Mouse (Mus musculus) stomach, embryonic 14.5 days (tissue): ENCODE data around the gene Cep41. TPM values are rescaled to one million over a fixed set of nuclear protein-coding genes. Genes with fewer than 3 reads are reported as not detected.

Experiments used
- ATAC-seq: fragments of 200-750 bp; cut with Nextera tagmentation; 2 replicates; pipeline ENCODE4 v1.8.0; 2017; ENCODE audit warnings: low read depth, moderate TSS enrichment; ENCODE audit not compliant: insufficient number of reproducible peaks, insufficient read depth, low FRiP score
- H3K27ac ChIP-seq: fragments of 300-500 bp; sonication (generic); 2 replicates; pipeline ENCODE4 v1.5.1; 2014; ENCODE audit warnings: mild to moderate bottlenecking, low read length, moderate library complexity, mixed read lengths
- H3K27me3 ChIP-seq: fragments of 300-500 bp; sonication (generic); 2 replicates; pipeline ENCODE4 v1.6.1; 2014; ENCODE audit warnings: low read length, control low read depth, mixed read lengths; ENCODE audit not compliant: control insufficient read depth, insufficient read depth
- H3K36me3 ChIP-seq: fragments of 300-500 bp; sonication (generic); 2 replicates; pipeline ENCODE4 v1.6.1; 2014; ENCODE audit warnings: mild to moderate bottlenecking, control low read depth, low read length, moderate library complexity, mixed read lengths; ENCODE audit not compliant: control insufficient read depth, insufficient read depth
- H3K4me1 ChIP-seq: fragments of 300-500 bp; sonication (generic); 2 replicates; pipeline ENCODE4 v1.6.1; 2014; ENCODE audit warnings: low read length, control low read depth, mixed read lengths; ENCODE audit not compliant: control insufficient read depth, insufficient read depth
- H3K4me2 ChIP-seq: fragments of 300-500 bp; sonication (generic); replicated peaks from 2 replicates; pipeline ENCODE4 v1.6.1; 2014; ENCODE audit warnings: low read depth, low read length, control low read depth
- H3K4me3 ChIP-seq: fragments of 300-500 bp; sonication (generic); 2 replicates; pipeline ENCODE4 v1.5.1; 2014; ENCODE audit warnings: low read depth, low read length, control low read depth
- H3K9ac ChIP-seq: fragments of 300-500 bp; sonication (generic); replicated peaks from 2 replicates; pipeline ENCODE4 v1.6.1; 2014; ENCODE audit warnings: low read depth, mild to moderate bottlenecking, control low read depth, low read length, moderate library complexity, mixed read lengths
- H3K9me3 ChIP-seq: fragments of 300-500 bp; sonication (generic); 2 replicates; pipeline ENCODE4 v1.6.1; 2016; ENCODE audit warnings: low read depth, low read length, control low read depth; ENCODE audit not compliant: control insufficient read depth
- WGBS: fragments of 180-500 bp; shearing (Covaris S2); extraction: QIAGEN DNeasy Blood & Tissue Kit; methylation state at CpG from one replicate; pipeline ENCODE4 v1.1.7; 2014; 5-methylcytosine and 5-hydroxymethylcytosine counted together
- polyA plus RNA-seq: library from polyadenylated mRNA; unstranded; fragments of >200 nt; fragmentation: Nextera tagmentation; extraction: Ambion mirVana; gene quantifications from 2 replicates; pipeline ENCODE4 v1.2.1, GENCODE M21; 2014

The Cep41 gene
- polyA plus RNA-seq, 1 experiment from 2014 or later: 10.8 TPM

GRCm38 (mm10) chr6:30674714-30675280 lies 18.8 kb downstream of the Cep41 start:
- Histone ChIP-seq H3K9ac (no peak overlapping the region; the same call in 1 of the 2 replicates), H3K4me3 (no peak overlapping the region), H3K36me3 (no peaks in the 10 kb centered on the region), H3K4me2 (peak overlapping the region; percentile 30), H3K27ac (peak overlapping the region; percentile 95), H3K27me3 (no peaks in the 10 kb centered on the region), H3K9me3 (no peaks in the 10 kb centered on the region), H3K4me1 (peaks cover 40% of the 10 kb centered on the region)
- 33% methylated on average over 9 of the region's 9 CpGs for WGBS
- ATAC-seq: no peak; the same call in 1 of the 2 replicates

- H3K9ac ChIP-seq: no peak overlapping the region
- H3K27ac ChIP-seq: peak overlapping the region; percentile 95
- peaks cover 32% of the 10 kb centered on the region for H3K4me1 ChIP-seq
- 20% methylated on average over 14 of the region's 14 CpGs for WGBS
- H3K27me3 ChIP-seq: no peaks in the 10 kb centered on the region
- no peak overlapping the region for H3K4me3 ChIP-seq
- no peaks in the 10 kb centered on the region for H3K9me3 ChIP-seq
- H3K36me3 ChIP-seq: no peaks in the 10 kb centered on the region
- ATAC-seq: no peak
- peak overlapping the region; percentile 30 for H3K4me2 ChIP-seq
These were observed 19.6 kb downstream of the Cep41 start for GRCm38 (mm10) chr6:30673764-30674561.

GRCm38 (mm10) chr6:30671696-30672095 lies 21.9 kb downstream of the Cep41 start:
- H3K9ac ChIP-seq: no peak overlapping the region
- H3K27ac ChIP-seq: no peak overlapping the region
- no peak for ATAC-seq
- H3K4me1 ChIP-seq: peaks cover 32% of the 10 kb centered on the region
- H3K4me3 ChIP-seq: no peak overlapping the region
- no peak overlapping the region for H3K4me2 ChIP-seq
- H3K36me3 ChIP-seq: no peaks in the 10 kb centered on the region
- no peaks in the 10 kb centered on the region for H3K9me3 ChIP-seq
- 81% methylated on average over 5 of the region's 5 CpGs for WGBS
- no peaks in the 10 kb centered on the region for H3K27me3 ChIP-seq

GRCm38 (mm10) chr6:30667585-30667984 lies 26.0 kb downstream of the Cep41 start:
- Histone ChIP-seq H3K4me2 (no peak overlapping the region), H3K36me3 (no peaks in the 10 kb centered on the region), H3K4me3 (no peak overlapping the region), H3K27ac (peak overlapping the region; percentile 15; the same call in 1 of the 2 replicates), H3K4me1 (peaks cover 15% of the 10 kb centered on the region; the same call in 1 of the 2 replicates), H3K9me3 (no peaks in the 10 kb centered on the region), H3K9ac (no peak overlapping the region), H3K27me3 (no peaks in the 10 kb centered on the region)
- no peak for ATAC-seq
- 56% methylated on average over 5 of the region's 5 CpGs for WGBS

GRCm38 (mm10) chr6:30666043-30666442 lies 27.5 kb downstream of the Cep41 start:
- Histone ChIP-seq H3K27me3 (no peaks in the 10 kb centered on the region), H3K4me1 (peaks cover 14% of the 10 kb centered on the region; the same call in 1 of the 2 replicates), H3K36me3 (no peaks in the 10 kb centered on the region), H3K4me2 (no peak overlapping the region), H3K27ac (peak overlapping the region; percentile 69; the same call in 1 of the 2 replicates), H3K4me3 (no peak overlapping the region), H3K9me3 (no peaks in the 10 kb centered on the region), H3K9ac (no peak overlapping the region)
- 47% methylated on average over 6 of the region's 6 CpGs for WGBS
- ATAC-seq: no peak

- H3K27ac ChIP-seq: peak overlapping the region; percentile 69
- H3K4me3 ChIP-seq: no peak overlapping the region
- no peaks in the 10 kb centered on the region for H3K36me3 ChIP-seq
- H3K9ac ChIP-seq: no peak overlapping the region
- no peak for ATAC-seq
- no peak overlapping the region for H3K4me2 ChIP-seq
- H3K9me3 ChIP-seq: no peaks in the 10 kb centered on the region
- 14% methylated on average over 4 of the region's 4 CpGs for WGBS
- H3K4me1 ChIP-seq: peaks cover 14% of the 10 kb centered on the region; the same call in 1 of the 2 replicates
- no peaks in the 10 kb centered on the region for H3K27me3 ChIP-seq
These were observed 28.3 kb downstream of the Cep41 start for GRCm38 (mm10) chr6:30665296-30665695.

- Histone ChIP-seq H3K36me3 (no peaks in the 10 kb centered on the region), H3K9ac (no peak overlapping the region), H3K4me1 (peaks cover 14% of the 10 kb centered on the region; the same call in 1 of the 2 replicates), H3K4me3 (no peak overlapping the region), H3K4me2 (no peak overlapping the region), H3K27ac (peak overlapping the region; percentile 69), H3K9me3 (no peaks in the 10 kb centered on the region), H3K27me3 (no peaks in the 10 kb centered on the region)
- 54% methylated on average over 6 of the region's 6 CpGs for WGBS
- no peak for ATAC-seq
These were observed 28.8 kb downstream of the Cep41 start for GRCm38 (mm10) chr6:30664776-30665175.

GRCm38 (mm10) chr6:30658619-30659018 lies 34.9 kb downstream of the Cep41 start:
- Histone ChIP-seq H3K4me2 (no peak overlapping the region), H3K9me3 (no peaks in the 10 kb centered on the region), H3K4me3 (no peak overlapping the region), H3K27me3 (no peaks in the 10 kb centered on the region), H3K9ac (no peak overlapping the region), H3K36me3 (no peaks in the 10 kb centered on the region), H3K27ac (no peak overlapping the region), H3K4me1 (peaks cover 18% of the 10 kb centered on the region)
- ATAC-seq: no peak
- WGBS: 76% methylated on average over 9 of the region's 9 CpGs
